Mouse (Mus musculus): ENCODE data around the gene Gm20458.

DNA sequence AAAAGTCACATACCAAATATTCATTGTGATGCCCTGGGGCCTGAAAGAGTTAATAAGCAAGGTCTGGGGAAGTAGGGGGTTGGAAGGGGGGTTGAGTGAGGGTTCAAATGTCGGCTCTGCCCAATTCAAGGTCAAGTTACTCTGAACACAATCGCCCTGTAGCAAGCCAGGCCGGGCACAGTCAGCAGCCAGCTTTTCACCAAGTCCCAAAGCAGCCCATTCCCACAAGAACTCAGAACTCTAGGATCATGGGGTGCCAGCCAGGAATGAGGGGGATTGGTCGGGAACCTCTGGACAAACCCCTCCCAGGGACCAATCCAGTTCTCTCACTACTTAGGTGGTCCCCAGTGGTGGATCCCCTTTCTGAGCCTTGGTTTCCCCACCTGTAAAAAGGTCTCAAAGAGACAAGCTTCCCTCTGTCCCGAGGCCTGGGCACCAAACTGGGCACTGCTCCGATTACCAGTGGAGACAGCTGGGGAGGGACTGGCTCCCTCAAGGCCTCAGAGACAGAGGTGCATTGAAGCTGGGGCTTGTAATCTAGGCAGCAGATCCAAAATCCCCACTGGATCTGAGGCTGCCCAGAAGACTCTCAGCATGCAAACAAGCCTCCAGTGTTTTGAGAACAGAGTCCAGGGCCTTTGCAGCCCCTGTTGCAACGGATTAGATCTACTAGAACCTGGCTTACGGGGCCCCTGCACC lies 24.4 kb upstream of the Gm20458 start:
- TF ChIP-seq GATA1 (IDR thresholded peaks at IDR 0.05; ENCODE audit: low read length): no peak
- TF ChIP-seq TAL1 (IDR thresholded peaks at IDR 0.05; ENCODE audit: low read length): no peak

Data from erythroblast, embryonic 14.5 days (primary cell).